Mouse (Mus musculus): ENCODE measurements around the gene Zswim2. TPM values are rescaled to one million over a fixed set of nuclear protein-coding genes. Genes with fewer than 3 reads are reported as not detected.
"Not testable (repeated sequence)": the region's sequence is repeated elsewhere in the genome, so short reads cannot be mapped to it uniquely, and the experiment has no call there.

Zswim2 gene
- 0.17 and 0.38 TPM in 2 replicates for polyA plus RNA-seq (2015; fragmentation: Nextera tagmentation; extraction: Ambion mirVana)

- no peak within 1 kb of the TSS; the same call in 1 of the 2 replicates for H3K4me3 ChIP-seq (ENCODE audit: low read depth, low read length)
- no peak for DNase-seq (ENCODE audit: low spot score)
- no peaks in the 10 kb centered on the region for H3K9me3 ChIP-seq (ENCODE audit: low read length)
- no peaks in the 10 kb centered on the region for H3K27me3 ChIP-seq (replicated peaks; ENCODE audit: insufficient read depth, low read length)
- H3K36me3 ChIP-seq (ENCODE audit: insufficient read depth, low read length): no peaks in the 10 kb centered on the region
- WGBS: under 1% methylated on average over 20 of the region's 20 CpGs
- no peak for ATAC-seq
- H3K9ac ChIP-seq (replicated peaks; ENCODE audit: low read depth): no peak within 1 kb of the TSS
- no peak within 1 kb of the TSS for H3K27ac ChIP-seq (ENCODE audit: low read length)
- TF ChIP-seq EP300 (IDR thresholded peaks at IDR 0.05) (no peak), CTCF (IDR thresholded peaks at IDR 0.05) (no peak)
- H3K4me1 ChIP-seq (ENCODE audit: insufficient read depth, low read depth, low read length): no peaks in the 10 kb centered on the region
- 0 out of 2 replicates have a peak within 1 kb of the TSS, but pooled peaks have one; percentile 17 for H3K4me2 ChIP-seq (replicated peaks; ENCODE audit: low read depth, low read length)
Measured at GRCm38 (mm10) chr2:83940931-83941361, at the start of gene Zswim2. Zswim2 (minus strand) TSS chr2:83941228.

GRCm38 (mm10) chr2:83990253-83990652 is 49.2 kb upstream of the Zswim2 start, which contains the start of gene Gm13691:
Gm13691 (plus strand) TSS chr2:83990553.
- H3K9ac ChIP-seq (replicated peaks; ENCODE audit: low read depth); H3K4me3 ChIP-seq (ENCODE audit: low read depth, low read length); H3K4me1 ChIP-seq (ENCODE audit: insufficient read depth, low read depth, low read length); DNase-seq (ENCODE audit: low spot score); H3K27ac ChIP-seq (ENCODE audit: low read length); H3K4me2 ChIP-seq (replicated peaks; ENCODE audit: low read depth, low read length); H3K9me3 ChIP-seq (ENCODE audit: low read length); ATAC-seq; H3K27me3 ChIP-seq (replicated peaks; ENCODE audit: insufficient read depth, low read length); H3K36me3 ChIP-seq (ENCODE audit: insufficient read depth, low read length): not testable (repeated sequence)
- WGBS: no CpG with 5 or more reads among the region's 6 CpGs

GRCm38 (mm10) chr2:83984443-83984842 is 43.4 kb upstream of the Zswim2 start, which contains the start of gene Gm13697:
Gm13697 (plus strand) TSS chr2:83984743.
- H3K4me2 ChIP-seq (replicated peaks; ENCODE audit: low read depth, low read length); H3K36me3 ChIP-seq (ENCODE audit: insufficient read depth, low read length); H3K9ac ChIP-seq (replicated peaks; ENCODE audit: low read depth); DNase-seq (ENCODE audit: low spot score); H3K27me3 ChIP-seq (replicated peaks; ENCODE audit: insufficient read depth, low read length); H3K27ac ChIP-seq (ENCODE audit: low read length); H3K9me3 ChIP-seq (ENCODE audit: low read length); H3K4me1 ChIP-seq (ENCODE audit: insufficient read depth, low read depth, low read length); H3K4me3 ChIP-seq (ENCODE audit: low read depth, low read length); ATAC-seq: not testable (repeated sequence)
- WGBS: no CpG with 5 or more reads among the region's 6 CpGs

GRCm38 (mm10) chr2:83978633-83979032 is 37.6 kb upstream of the Zswim2 start, which contains the start of gene Gm13694:
Gm13694 (plus strand) TSS chr2:83978933.
- H3K4me3 ChIP-seq (ENCODE audit: low read depth, low read length): not testable (repeated sequence)
- WGBS: no CpG with 5 or more reads among the region's 6 CpGs

GRCm38 (mm10) chr2:83972823-83973222 is 31.8 kb upstream of the Zswim2 start, which contains the start of gene Gm13696:
Gm13696 (plus strand) TSS chr2:83973123.
- H3K4me1 ChIP-seq (ENCODE audit: insufficient read depth, low read depth, low read length); H3K36me3 ChIP-seq (ENCODE audit: insufficient read depth, low read length); H3K27me3 ChIP-seq (replicated peaks; ENCODE audit: insufficient read depth, low read length); H3K9me3 ChIP-seq (ENCODE audit: low read length); ATAC-seq; H3K9ac ChIP-seq (replicated peaks; ENCODE audit: low read depth); H3K4me2 ChIP-seq (replicated peaks; ENCODE audit: low read depth, low read length); DNase-seq (ENCODE audit: low spot score); H3K4me3 ChIP-seq (ENCODE audit: low read depth, low read length); H3K27ac ChIP-seq (ENCODE audit: low read length): not testable (repeated sequence)
- no CpG with 5 or more reads among the region's 6 CpGs for WGBS

More at GRCm38 (mm10) chr2:83978633-83979032, 37.6 kb upstream of the Zswim2 start, which contains the start of gene Gm13694:
- H3K36me3 ChIP-seq (ENCODE audit: insufficient read depth, low read length); H3K9me3 ChIP-seq (ENCODE audit: low read length); H3K9ac ChIP-seq (replicated peaks; ENCODE audit: low read depth); H3K4me2 ChIP-seq (replicated peaks; ENCODE audit: low read depth, low read length); H3K4me1 ChIP-seq (ENCODE audit: insufficient read depth, low read depth, low read length); DNase-seq (ENCODE audit: low spot score); ATAC-seq; H3K27ac ChIP-seq (ENCODE audit: low read length); H3K27me3 ChIP-seq (replicated peaks; ENCODE audit: insufficient read depth, low read length): not testable (repeated sequence)

GRCm38 (mm10) chr2:83967013-83967412 is 26.0 kb upstream of the Zswim2 start, which contains the start of gene Gm13695:
Gm13695 (plus strand) TSS chr2:83967313.
- H3K27ac ChIP-seq (ENCODE audit: low read length); H3K4me3 ChIP-seq (ENCODE audit: low read depth, low read length); H3K36me3 ChIP-seq (ENCODE audit: insufficient read depth, low read length); H3K4me1 ChIP-seq (ENCODE audit: insufficient read depth, low read depth, low read length); H3K4me2 ChIP-seq (replicated peaks; ENCODE audit: low read depth, low read length); DNase-seq (ENCODE audit: low spot score); H3K27me3 ChIP-seq (replicated peaks; ENCODE audit: insufficient read depth, low read length); H3K9ac ChIP-seq (replicated peaks; ENCODE audit: low read depth); ATAC-seq; H3K9me3 ChIP-seq (ENCODE audit: low read length): not testable (repeated sequence)
- WGBS: no CpG with 5 or more reads among the region's 6 CpGs

GRCm38 (mm10) chr2:83961203-83961602 is 20.2 kb upstream of the Zswim2 start, which contains the start of gene Gm13693:
Gm13693 (plus strand) TSS chr2:83961503.
- not testable (repeated sequence) for H3K36me3 ChIP-seq (ENCODE audit: insufficient read depth, low read length); H3K9me3 ChIP-seq (ENCODE audit: low read length); H3K4me1 ChIP-seq (ENCODE audit: insufficient read depth, low read depth, low read length); H3K4me3 ChIP-seq (ENCODE audit: low read depth, low read length); DNase-seq (ENCODE audit: low spot score); H3K4me2 ChIP-seq (replicated peaks; ENCODE audit: low read depth, low read length); H3K27me3 ChIP-seq (replicated peaks; ENCODE audit: insufficient read depth, low read length); H3K27ac ChIP-seq (ENCODE audit: low read length); H3K9ac ChIP-seq (replicated peaks; ENCODE audit: low read depth); ATAC-seq
- no CpG with 5 or more reads among the region's 6 CpGs for WGBS

- not testable (repeated sequence) for H3K9me3 ChIP-seq (ENCODE audit: low read length); H3K36me3 ChIP-seq (ENCODE audit: insufficient read depth, low read length); H3K4me2 ChIP-seq (replicated peaks; ENCODE audit: low read depth, low read length); H3K27me3 ChIP-seq (replicated peaks; ENCODE audit: insufficient read depth, low read length); DNase-seq (ENCODE audit: low spot score); H3K4me3 ChIP-seq (ENCODE audit: low read depth, low read length); H3K9ac ChIP-seq (replicated peaks; ENCODE audit: low read depth); H3K27ac ChIP-seq (ENCODE audit: low read length); ATAC-seq; H3K4me1 ChIP-seq (ENCODE audit: insufficient read depth, low read depth, low read length)
- WGBS: no CpG with 5 or more reads among the region's 6 CpGs
Measured at GRCm38 (mm10) chr2:83955393-83955792, 14.4 kb upstream of the Zswim2 start, which contains the start of gene Gm13698. Gm13698 (plus strand) TSS chr2:83955693.
